Mouse (Mus musculus) forelimb bud, embryonic 11.5 days (tissue): ENCODE measurements around the gene St8sia2.

Experiments used
- DNase-seq: peaks from one replicate; pipeline ENCODE4 v3.0.0-alpha.2; 2012; ENCODE audit warnings: low read depth, low spot score

Gene St8sia2

DNA sequence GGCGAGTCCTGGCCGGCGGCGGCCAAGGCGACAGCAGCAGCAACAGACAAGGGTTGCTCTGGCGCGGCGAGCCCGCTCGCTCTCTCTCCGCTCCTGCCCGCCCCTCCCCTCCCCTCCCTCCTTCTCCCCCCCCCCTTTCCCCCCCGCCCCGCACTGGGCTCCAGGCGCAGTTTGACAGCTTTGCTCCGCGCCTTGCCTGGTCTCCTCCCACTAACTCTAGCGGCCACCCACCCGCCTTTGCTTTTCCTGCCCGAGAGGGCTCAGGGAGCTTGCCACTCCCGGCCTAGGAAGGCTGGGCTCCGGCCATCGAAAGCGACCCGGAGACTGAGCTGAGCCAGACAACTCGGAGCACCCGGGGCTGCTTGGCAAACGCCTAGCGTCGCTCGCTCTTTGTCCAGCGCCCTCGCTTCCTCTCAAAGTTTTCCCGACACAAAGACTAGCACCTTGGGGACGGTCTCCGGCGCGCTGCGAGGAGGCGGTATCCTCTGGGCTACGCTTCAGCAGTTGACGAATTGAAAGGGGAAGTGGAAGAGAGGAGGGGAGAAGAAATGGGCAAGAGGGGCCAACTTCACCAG, at the start of gene St8sia2:
Gene St8sia2 (minus strand): TSS at position 90 of the 575 bp plus-strand sequence.
- DNase-seq: peak; percentile 82

DNA sequence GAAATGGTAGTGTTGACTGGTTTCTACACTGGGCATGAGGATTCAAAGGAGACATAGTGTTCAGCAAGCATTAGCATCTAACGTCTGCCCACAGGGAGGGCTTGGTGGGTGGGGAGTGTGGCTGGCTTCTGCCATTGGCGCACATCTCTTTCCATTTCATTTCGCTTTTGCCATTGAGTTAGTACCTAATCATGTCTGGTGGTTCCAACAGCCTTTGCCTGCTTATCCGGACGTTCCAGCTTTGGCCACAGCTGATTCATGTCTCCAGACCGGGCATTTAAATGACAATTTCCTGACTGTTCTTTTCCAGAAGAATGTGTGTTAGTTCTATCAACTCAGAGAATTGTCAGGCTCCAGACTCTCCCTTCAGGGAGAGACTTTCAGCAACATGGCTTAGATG, 47.6 kb upstream of the St8sia2 start:
- DNase-seq: no peak

DNA sequence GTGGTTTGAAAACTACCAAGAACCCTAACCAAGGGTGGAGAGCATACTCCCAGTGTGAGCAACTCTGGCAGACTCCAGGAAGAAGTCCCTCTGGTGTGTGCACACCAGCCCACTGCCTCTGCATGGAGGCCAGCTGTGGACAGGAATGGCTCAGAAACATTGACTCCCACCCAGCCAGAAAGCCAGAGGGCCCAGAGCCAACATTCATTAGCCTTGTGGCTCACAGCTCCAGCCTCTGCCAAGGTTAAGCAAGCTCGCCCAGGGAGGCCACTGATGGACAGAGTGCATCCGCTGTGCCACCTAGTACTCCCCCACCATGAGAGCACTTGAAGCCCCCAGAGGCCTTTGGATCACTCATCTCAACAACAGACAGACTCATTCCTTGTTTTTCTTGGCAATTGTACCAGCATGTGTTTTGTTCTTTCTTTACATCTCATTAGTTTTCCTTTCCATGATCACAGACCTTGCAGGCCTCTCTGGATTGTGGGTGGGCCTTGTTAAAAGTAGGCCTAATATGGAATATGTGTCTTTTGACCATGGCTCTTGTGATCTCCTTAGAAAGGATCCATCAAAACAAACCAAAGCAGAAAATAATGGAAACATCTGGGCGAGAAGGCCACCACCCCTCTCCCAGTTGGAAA, 46.9 kb upstream of the St8sia2 start:
- no peak for DNase-seq

DNA sequence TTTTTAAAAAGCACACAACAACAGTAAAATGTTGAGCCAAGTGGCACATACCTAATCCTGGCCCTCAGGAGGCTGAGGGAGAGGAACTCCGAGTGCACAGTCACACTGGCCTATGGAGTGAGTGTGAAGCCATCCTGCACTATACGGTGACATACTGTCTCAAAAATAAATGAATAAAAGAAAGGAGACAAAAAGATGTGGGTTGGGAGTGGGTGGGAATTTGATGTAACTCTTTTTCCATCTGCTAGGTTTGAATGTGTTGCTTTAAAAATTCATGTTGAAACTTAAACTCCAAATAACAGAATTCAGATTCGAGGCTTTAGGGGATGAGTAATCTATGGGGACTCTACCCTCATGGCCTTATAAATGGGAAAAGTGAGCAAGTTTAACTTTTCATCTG, 46.2 kb upstream of the St8sia2 start:
- DNase-seq: no peak

DNA sequence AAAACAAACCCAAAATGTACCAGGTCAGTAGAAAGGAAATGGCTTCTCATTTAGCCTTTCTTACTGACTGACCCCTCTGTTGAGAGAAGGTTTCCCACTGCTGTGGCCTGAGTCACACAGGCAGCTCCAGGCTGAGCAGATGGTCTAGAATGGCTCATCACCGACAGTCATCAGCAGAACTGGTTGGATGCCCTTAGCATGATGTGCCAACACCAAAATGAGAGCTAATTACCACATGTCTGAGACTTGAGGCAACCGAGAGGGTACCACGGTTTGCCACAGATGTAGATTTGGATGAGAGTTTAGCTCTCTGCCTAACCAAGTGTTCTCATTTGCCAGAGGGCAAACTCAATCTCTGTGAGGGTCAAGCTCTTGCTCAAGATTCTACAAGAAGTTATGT, 42.3 kb upstream of the St8sia2 start:
- no peak for DNase-seq

DNA sequence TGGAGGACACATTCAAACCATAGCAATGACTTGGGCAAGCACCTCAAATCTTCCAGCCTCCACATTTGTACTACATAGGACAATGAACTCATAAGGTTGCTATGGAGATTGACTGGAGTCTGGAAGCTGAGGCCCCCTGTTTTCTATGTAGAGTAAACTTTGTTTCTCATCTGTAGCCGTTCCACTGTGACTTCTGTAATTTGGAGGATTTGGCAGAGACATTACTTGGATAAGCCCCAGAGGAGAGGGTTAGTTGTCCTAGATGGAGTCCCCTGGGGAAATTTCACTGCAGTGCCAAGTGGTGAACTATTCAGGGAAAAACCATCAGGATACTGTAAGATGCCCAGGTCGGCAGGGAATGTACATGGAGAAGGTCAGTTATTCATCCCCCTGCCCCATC, 34.1 kb upstream of the St8sia2 start:
- DNase-seq: no peak

DNA sequence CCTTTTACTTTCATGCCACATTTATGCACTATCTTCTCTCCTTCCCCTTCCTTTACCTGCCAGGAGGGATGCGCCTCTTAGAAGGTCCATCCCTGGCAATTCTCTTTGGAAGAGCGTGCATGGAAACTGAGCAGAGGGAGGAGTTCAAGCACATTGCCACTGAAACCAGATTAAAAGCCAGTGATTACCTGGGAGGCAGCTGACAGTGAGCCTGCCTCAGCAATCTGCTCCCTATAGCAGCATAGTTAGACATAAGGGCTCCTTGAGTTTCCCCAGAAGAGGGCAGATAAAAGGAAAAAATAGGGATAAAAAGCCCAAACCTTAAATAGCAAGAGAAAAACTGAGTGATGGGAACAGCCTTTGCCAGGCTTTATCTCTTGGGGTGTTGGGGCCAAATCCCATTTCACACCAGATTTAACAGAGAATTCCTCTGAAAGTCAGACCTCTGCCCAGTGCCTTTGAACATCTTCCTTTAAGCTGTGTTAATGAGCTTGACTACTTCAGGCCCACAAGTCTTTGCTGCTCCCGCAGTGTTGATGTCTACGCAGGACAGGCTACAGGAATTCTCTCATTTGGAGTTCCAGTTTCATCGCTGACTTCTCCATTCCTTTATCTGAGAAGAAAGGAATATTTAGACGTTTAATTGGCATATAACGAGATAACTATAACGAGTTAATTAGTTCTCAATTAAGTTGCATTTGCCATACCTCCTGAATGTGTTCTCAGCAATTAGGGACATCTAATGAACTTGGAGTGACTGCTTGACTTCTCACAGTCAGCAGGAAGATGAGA, 31.9 kb upstream of the St8sia2 start:
- DNase-seq: no peak

DNA sequence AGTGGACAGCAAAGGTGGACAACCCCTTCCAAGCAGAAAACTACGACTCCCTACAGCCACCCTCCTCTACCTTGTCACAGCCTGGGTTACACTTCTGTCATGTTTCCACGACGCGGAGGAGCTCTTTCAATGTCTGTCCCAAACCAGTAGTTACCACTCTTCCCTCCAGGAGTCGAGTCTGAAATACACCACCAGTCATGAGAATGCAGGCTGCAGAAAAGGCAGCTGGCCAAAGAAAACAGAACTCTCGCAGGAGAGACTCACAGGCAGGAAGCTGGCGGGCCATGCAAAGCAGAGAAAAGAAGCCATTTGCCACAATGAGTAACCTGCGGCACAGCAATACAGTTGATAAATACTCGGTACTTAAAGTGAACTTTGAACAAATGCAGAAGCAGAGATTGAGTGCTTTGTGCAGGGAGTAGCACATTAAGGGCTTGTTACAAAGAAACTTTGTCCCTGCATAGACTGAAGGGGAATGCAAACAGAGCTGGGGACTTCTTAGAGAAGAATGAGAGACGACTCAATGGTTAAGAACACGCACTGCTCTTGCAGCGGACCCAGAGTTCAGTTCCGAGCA, 30.2 kb upstream of the St8sia2 start:
- no peak for DNase-seq

DNA sequence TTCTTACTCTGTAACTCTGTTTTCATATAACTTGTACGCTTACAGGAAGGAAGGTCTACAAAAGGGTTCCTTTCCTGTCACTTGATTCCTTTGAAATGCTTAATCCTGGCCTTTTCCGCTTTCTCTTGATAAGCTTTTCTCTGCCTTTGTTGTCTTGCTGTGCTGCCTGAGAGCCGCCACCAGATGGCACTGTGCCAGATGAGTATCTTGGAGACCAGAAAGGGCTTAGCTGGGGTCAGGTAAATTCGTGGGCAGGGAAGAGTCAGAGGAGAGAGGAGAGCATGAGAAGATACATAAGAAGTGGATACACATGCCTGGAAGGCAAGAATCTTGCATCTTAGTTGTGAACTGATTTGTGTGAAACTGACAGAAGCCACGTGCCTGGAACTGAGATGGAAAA, 11.5 kb upstream of the St8sia2 start:
- peak; percentile 74 for DNase-seq

DNA sequence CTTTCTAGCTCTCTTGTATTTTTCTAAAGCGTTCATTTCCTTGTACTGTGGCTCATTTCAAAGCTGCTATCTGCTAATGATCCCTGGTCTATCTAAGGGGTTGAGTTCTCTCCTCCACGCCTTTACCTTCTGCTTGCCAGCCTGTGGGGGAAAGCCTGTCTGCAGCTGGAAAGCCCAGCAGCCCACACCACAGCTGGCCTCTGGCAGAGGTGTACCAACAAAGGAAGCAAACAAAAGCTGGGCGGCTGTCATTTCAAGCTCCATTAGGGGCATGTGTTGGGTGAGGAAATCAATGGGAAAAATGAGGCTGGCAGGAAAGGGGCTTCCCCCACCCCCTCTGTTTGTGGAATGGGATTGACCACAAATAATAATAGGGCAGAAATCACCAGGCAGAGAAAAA, 10.7 kb upstream of the St8sia2 start:
- DNase-seq: no peak

DNA sequence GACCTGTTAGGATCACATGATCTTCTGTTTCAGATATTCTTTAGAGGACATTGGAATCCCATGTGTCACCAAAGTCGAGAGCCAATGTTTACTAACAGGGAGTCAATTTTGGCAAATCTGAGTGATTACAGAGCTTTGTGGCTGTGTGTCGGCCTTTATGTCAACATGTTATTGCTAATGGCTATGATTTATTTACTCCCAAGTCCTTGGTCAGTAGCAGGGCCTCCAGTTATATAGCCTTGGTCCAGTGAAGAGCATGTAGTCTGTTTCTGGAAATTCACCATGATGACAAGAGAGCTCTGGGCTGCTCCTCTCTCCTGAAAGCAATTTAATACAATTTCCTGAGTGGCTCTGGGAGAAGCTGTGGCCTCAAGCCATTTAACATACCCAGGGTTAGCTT, 9.1 kb upstream of the St8sia2 start:
- no peak for DNase-seq

DNA sequence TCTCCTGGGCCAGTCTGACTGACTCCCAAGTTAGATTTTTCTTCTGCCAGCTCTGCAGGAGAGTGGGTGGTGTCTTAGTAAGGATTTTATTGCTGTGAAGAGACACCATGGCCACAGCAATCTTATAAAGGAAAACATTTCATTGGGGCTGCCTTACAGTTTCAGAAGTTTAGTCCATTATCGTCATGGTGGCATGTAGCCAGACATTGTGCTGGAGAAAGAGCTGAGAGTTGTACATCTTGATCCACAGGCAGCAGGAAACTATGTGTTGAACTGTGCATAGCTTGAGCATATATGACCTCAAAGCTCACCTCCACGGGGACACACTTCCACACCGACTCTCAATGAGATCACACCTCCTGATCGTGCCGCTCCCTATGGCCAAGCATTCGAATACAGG, 8.3 kb upstream of the St8sia2 start:
- no peak for DNase-seq

DNA sequence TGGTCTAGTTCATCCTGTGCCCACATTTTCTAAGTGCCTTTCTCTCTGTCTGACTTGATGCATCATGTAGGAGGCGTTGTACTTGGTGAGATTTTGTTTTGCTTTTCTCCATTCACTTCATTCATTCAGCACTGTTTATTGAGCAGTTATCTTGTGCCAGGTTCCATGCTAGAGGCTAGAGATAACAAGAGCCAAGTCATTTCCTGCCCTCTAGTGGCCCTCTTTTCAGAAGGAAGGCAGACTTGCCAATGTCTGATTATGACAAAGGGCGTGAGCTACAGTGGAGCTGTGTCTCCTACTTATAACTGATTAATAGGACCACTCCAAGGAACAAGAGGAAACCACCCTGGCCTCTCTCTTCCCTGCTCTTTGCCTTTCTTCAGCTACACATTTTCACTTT, 3.1 kb upstream of the St8sia2 start:
- DNase-seq: no peak

DNA sequence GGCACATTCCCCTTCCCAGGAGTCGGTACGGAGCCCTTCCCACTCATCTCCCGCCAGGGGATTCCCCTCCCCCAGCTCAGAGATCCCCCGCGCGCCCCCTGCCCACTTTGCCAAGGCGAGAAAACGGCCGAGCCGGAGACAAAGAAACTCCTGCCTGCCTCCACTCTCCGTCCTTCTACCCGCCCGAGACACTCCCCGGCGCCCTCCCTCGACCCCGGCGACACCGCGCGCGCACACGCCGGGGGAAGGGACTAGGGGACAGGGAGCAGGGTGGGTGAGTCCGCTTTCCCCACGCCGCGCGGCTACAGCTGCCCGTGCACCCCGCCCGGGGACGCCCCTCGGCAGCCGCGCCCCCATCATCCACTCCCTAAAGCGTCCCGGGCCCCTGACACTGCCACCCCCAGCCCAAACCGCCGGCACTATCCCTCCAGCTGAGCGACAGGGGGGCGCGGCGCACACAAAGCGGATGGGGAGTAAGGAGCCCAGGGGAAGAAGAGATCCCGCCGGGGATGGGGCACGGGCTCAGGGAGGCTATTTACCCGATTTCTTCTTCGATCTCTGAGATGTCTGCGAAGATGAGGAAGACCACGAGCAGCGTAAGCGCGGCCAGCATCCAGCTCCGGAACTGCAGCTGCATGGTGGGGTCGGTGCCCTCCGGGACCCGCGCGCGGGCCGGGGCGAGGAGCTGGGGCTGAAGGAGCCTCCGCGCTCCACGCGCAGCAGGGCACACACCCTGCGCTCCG, 461 bp downstream of the St8sia2 start:
- DNase-seq: peak; percentile 16

DNA sequence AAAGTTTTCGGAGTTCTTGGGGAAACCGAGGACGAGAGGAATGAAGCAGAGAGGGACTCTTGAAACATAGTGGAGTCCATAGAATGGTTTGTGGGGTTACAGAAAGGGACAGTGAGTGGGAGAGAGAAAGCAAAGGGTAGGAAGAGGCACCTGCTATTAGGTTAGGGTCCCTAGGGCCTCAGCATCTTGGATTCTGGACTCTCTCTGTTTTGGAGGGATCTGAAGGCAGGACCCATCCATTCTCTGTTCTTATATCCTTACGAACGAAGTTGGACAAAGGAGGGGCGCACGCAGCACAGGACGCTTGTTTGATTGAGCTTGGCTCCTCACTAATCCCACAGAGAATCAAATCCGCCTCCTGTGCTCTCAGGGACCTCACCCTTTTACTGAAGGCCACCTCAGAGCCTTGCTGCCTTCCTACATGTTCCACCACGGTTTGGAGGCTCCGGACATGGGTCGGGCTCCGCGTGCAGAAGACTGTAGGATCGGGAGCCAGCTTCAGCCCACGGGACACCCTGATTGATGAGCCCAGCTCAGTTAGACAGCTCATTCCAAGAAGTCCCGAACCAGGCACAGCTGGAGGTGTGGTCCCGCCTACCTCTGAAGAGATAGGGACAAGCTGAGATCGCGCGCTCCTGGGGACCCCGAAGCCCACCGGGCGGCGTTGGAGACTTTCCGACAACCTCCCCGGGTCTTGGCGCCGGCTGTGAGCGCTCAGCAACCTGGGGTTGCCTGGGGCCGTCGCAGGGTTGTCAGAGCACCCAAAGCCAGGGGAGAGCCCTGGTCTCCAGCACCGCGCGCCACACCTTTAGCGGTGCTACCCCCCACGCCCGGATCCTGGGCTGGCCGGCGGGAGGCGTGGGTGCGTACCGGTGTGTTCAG, 1.3 kb downstream of the St8sia2 start:
- peak; percentile 13 for DNase-seq

DNA sequence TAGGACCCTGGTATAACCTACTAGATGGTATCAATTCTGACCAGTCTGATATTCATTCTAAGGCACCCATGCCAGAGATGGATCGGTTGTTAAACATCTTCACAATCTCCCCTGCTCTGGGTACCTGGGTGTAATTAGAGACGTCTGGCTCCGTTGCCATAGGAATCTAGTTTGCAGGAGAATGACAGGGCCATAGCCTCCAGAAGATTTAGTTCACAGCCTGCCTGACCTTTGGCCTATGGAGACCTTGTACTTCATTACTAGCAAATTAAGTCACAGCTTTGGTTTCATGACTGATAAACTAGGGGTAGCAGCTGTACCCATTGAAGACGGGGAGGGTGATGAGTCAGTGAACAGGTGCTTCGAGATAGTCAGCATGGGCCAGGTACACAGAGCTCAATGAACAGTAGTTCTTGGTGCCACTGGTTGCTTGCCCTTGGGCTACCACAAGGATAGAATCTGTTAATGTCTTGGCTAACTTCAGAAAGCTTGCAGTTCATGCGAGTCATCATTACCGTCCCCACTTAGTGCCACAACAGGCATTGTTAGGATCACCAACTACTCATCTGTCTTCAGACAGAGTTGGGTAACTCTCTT, 4.4 kb downstream of the St8sia2 start:
- no peak for DNase-seq

DNA sequence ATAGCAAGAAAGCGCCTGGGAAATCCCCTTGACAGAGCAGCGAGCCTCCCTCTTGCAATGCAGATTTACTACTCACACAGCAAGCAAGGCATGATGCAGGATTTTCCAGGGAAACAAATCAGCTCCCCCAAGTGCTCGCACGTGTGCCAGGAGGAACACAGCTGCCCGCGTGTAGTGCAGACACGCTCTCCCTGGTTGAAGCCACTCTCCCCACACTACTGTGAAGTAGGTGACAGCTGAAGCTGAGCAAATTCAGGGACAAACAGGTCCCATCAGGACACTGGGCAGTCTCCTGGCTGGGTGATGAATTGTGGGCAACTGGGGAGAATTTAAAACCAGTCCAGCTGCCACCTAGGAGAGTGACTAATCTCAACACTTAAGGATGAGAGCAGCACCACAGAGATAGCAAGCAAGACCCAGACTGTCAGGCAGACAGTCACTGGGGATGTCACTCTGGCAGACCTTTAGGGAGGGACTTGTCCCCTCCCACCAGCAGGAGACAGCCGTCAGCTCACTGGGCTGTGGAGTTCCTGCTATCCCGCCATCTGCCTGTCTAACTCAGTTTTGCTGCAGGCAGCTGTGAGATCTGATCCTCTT, 6.6 kb downstream of the St8sia2 start:
- no peak for DNase-seq

DNA sequence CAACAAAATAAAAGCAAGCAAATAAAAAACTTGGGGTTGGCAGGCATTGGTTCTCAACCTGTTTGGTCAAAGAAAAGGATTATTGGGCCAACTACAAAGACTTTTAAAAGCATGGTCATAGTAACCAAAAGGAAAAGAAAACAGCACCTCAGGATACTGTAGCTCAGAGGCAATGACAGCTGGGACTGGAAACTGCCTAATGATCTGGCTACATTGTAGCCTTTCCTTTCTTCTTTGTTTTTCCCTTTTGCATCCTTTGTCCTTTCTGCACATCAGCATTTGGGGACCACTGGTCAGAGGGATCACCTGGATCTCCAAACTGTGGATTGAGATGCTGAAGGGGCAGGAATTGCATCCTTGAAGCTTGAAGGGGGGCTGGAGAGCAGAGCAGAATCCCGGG, 7.1 kb downstream of the St8sia2 start:
- no peak for DNase-seq

DNA sequence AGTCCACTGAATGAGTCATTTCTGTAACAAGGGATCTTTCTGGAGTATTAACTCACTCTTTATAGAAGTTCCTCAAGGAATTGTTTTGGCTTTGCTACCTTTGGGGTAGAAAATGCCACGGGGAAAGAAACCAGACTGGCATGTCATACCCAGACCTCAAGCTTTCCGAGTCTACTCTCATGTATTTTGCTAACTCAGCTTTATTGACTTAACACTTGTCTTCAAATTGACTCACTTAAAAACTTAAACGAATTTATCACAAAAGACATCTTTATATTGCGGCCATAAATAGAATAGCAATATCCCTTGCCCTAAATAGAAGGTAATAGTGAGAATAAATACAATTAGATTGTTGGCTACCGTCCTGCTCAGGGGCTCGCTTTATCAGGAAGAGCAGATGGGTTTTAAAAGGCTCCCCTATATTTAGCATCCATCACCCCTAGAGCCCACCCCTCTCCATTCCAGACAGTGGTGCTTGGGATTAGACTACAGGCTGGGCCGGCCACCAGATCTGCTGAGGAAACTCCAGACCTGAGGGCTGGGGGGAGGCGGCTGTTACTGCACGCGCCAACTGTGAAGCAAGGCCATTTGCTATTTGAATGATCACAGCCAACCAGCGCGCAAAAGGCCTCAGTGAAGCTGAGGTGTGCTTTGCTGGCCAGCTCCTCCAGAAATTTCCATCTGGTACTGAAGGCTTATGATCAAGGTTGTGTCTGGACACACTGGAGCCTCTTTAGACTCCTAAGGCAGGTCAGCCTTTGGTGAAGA, 12.6 kb downstream of the St8sia2 start:
- DNase-seq: no peak
